Mouse (Mus musculus) megakaryocyte, embryonic 14.5 days (primary cell): ENCODE measurements around the gene Rarg. TPM values are rescaled to one million over a fixed set of nuclear protein-coding genes. Genes with fewer than 3 reads are reported as not detected.

Experiments
- H3K27me3 ChIP-seq: replicated peaks from 2 replicates; pipeline ENCODE3; 2012; ENCODE audit warnings: inconsistent platforms
- H3K36me3 ChIP-seq: replicated peaks from 2 replicates; pipeline ENCODE3; 2012; ENCODE audit warnings: low read length, inconsistent platforms, mixed read lengths
- H3K4me1 ChIP-seq: 2 replicates; pipeline ENCODE4 v1.6.1; 2012; ENCODE audit warnings: inconsistent platforms
- H3K4me3 ChIP-seq: replicated peaks from 2 replicates; pipeline ENCODE3; 2012; ENCODE audit warnings: moderate library complexity, mild to moderate bottlenecking, inconsistent platforms
- H3K9me3 ChIP-seq: 2 replicates; pipeline ENCODE4 v1.6.1; 2012; ENCODE audit warnings: inconsistent platforms
- FLI1 ChIP-seq: IDR thresholded peaks from 2 replicates; pipeline ENCODE4 v1.6.1; 2012; ENCODE audit warnings: low read length, inconsistent platforms, mixed read lengths
- GATA1 ChIP-seq: IDR thresholded peaks from 3 replicates; pipeline ENCODE4 v1.6.1; 2012; ENCODE audit warnings: mixed read lengths, low read length, inconsistent platforms, borderline replicate concordance
- polyA plus RNA-seq: library from polyadenylated mRNA; stranded (reverse); fragments of >175 nt; gene quantifications from 2 replicates; pipeline ENCODE4 v1.2.3, GENCODE M21; 2012; ENCODE audit warnings: low replicate concordance; ENCODE audit not compliant: insufficient read depth

Rarg gene
- polyA plus RNA-seq, 1 experiment, result 69.9 TPM

DNA sequence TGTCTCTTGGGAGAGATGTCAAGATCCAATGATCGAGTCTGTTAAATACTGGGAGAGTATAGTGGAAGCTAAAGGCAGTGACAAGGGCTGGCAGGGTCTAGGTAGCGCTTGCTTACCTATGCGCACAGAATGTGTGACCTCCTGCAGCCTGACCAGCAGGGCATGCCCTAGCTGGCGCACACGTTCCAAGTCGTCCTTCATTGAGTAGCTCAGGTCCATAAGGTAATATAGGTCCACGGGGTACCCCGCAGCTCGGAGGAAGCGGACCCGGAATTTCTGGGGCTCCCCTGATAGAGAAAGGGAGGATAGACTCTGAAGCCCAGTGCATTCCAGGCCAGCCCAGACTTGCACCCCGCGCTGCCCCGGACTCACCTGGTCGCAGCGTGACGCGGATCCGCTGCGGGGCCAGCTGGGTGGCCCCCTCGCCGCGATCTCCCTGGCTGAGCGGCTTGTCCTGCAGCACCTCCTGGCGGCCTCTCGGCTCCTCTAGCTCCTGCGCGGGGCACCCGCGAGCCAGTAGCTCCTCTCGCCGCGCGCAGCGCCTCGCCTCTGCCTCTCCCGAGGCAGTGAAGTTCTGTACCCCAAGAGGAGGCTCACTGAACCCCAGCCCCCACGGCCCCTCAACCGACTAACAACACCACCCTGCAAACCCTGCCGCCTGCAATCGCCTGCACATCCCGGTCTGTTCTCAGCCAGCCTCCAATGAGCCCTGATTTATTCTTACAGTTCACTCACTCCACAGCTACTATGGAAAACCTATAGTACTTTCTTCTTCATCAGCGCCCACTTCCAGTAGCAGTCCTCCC is 32.9 kb downstream of the Rarg start:
- peak overlapping the region; percentile 90 for H3K4me3 ChIP-seq
- H3K9me3 ChIP-seq, result peaks cover 4% of the 10 kb centered on the region
- H3K36me3 ChIP-seq, result peaks cover 3% of the 10 kb centered on the region
- TF ChIP-seq GATA1 (no peak), FLI1 (no peak)
- H3K4me1 ChIP-seq, result peaks cover 29% of the 10 kb centered on the region
- peaks cover 39% of the 10 kb centered on the region for H3K27me3 ChIP-seq

DNA sequence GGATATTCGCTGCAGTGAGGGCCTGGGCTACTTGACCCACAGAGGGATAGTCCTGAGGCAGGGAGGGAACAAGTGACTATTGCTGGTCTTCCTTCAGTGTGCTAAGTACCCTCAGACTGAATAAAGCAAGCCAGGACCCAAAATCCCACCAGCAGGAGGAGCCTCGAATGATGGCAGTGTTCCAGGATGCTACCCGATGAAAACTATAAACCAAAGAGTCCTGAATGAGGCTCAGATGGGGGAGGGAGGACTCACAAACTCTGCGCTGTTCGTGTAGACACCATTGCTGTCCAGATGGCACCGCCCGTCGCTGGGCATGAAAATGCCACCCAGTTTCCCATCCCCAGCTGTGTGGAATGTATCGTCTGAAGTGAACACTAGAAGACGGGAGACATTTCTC is 34.9 kb downstream of the Rarg start:
- no peak for TF ChIP-seq GATA1
- TF ChIP-seq FLI1, result no peak
- H3K4me3 ChIP-seq, result no peak overlapping the region
- peaks cover 24% of the 10 kb centered on the region for H3K4me1 ChIP-seq
- H3K27me3 ChIP-seq, result peaks cover 32% of the 10 kb centered on the region
- H3K36me3 ChIP-seq, result peaks cover 8% of the 10 kb centered on the region
- H3K9me3 ChIP-seq, result peaks cover 4% of the 10 kb centered on the region

DNA sequence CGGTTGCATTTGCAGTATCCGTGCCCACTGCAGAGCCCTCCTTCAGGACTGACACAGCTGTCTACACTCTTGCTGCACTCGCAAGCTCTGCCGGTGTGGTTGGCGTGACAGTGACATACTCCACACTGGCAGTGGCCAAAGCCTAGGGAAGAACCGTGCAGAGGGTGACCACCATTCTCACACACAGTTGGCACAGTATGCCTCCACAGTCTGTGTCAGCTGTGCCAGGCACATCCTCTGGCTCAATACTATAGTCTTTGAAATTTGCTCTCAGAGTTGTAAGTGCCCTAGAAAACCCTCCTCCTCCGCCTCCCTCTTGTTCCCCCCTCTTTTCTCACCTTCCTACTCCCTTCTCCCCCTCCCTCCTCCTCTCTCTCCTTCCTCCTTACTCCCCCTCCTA is 40.0 kb downstream of the Rarg start:
- no peak overlapping the region for H3K4me3 ChIP-seq

DNA sequence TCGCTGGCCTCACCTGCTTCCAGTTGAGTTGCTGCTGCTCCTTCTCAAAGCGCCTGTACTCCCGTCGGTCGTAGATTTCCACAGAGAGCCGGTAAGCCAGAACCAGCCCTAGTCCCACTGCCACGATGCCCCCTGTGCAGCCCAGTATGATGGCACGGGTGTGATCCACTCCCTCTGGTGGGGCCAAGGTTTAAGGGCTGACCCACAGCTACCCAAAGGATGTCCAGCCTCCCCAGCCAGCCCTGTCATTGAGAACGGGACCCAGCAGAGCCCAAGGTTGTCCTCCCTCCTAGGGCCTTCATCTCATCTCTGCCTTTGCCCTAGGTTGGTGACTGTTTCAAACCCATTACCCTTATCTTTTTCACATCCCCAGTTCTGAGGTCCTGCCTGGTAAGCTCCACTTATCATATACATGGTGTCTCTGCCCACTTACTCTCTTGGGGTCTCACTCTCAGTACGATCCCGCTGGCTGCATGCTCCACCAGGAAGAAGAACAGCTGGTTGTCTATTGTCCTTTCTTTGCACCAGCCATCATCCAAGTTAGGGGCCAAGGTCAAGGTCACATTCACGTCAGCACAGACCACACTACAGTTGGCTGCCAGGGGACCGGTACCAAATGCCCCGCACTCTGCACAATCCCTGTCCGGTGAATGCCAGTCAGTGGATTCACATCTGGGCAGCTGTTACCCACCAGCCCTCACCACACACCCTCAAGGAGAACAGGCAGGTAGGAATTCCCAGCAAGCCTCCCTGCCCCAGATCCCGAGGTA is 40.7 kb downstream of the Rarg start:
- H3K9me3 ChIP-seq, result no peaks in the 10 kb centered on the region
- peaks cover 5% of the 10 kb centered on the region for H3K27me3 ChIP-seq
- H3K4me3 ChIP-seq, result no peak overlapping the region
- H3K4me1 ChIP-seq, result peaks cover 14% of the 10 kb centered on the region
- TF ChIP-seq GATA1 (no peak), FLI1 (no peak)
- H3K36me3 ChIP-seq, result peaks cover 61% of the 10 kb centered on the region

More for the DNA sequence above, 40.0 kb downstream of the Rarg start:
- H3K9me3 ChIP-seq, result no peaks in the 10 kb centered on the region
- H3K4me1 ChIP-seq, result peaks cover 12% of the 10 kb centered on the region
- H3K27me3 ChIP-seq, result peaks cover 11% of the 10 kb centered on the region
- H3K36me3 ChIP-seq, result peaks cover 55% of the 10 kb centered on the region
- TF ChIP-seq FLI1 (no peak), GATA1 (no peak)

DNA sequence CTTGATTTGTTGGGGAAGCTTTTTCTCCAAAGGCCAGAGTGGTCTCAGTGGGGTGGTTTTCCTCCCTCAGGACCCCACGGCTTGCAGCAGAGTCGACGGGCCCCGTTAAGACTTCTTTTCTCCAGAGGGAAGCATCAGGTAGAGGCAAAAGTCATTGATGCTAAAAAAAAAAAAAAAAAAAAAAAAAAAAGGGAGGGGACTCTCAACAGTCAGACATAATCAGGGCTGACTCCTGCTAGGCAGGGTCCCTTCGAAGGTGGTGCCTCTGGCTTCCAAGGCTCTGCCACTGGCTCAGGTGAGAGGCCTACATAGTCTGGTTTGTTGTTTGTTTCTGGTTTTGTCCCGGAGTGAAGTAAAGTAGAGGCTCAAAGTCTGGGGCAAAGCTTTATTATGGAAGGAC is 41.7 kb downstream of the Rarg start:
- Histone ChIP-seq H3K36me3 (peaks cover 67% of the 10 kb centered on the region), H3K27me3 (peaks cover 5% of the 10 kb centered on the region)
- TF ChIP-seq GATA1, result no peak
- TF ChIP-seq FLI1, result no peak

DNA sequence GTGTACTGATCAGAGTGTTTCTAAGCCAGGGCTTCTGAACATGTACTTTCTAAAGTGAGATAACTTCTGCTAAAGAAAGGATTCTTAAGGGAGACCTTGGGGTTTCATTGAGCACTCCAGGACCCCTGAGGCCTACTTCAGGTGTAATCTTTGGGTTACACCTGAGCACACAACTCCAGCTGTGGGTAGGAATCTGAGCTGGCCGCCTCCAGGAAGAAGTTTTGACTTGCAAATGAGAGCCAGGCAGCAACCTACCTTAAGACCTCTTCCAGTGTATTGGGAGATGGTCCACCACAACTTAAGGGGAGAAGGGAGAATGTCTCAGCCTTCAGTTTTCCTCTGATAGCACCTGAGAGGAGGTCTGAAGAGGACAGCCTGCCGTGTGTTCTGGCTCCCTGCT is 43.2 kb downstream of the Rarg start:
- Histone ChIP-seq H3K9me3 (no peaks in the 10 kb centered on the region), H3K27me3 (peaks cover 5% of the 10 kb centered on the region), H3K4me1 (peaks cover 23% of the 10 kb centered on the region), H3K36me3 (peaks cover 80% of the 10 kb centered on the region), H3K4me3 (no peak overlapping the region)
- TF ChIP-seq GATA1, result no peak

More for the DNA sequence above, 41.7 kb downstream of the Rarg start:
- Histone ChIP-seq H3K9me3 (no peaks in the 10 kb centered on the region), H3K4me3 (no peak overlapping the region), H3K4me1 (peaks cover 18% of the 10 kb centered on the region)

DNA sequence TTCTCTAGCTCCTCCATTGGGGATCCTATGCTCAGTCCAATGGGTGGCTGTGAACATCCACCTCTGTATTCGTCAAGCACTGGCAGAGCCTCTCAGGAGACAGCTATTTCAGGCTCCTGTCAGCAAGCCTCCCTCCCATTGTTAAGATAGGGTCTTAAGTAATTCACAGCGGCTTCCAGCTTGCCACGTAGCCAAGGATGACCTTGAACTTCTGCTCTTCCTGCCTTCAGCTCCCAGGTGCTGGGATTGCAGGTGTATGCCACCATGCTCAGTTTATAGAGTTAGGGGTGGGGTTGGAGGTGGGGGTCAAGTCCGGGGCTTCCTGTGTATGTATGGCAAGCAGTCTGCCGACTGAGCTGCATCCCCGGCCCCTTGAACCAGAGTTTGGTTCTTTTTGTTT is 45.4 kb downstream of the Rarg start:
- no peaks in the 10 kb centered on the region for H3K9me3 ChIP-seq
- H3K4me3 ChIP-seq, result no peak overlapping the region
- no peaks in the 10 kb centered on the region for H3K27me3 ChIP-seq
- H3K4me1 ChIP-seq, result peaks cover 39% of the 10 kb centered on the region
- peaks cover 92% of the 10 kb centered on the region for H3K36me3 ChIP-seq
- TF ChIP-seq GATA1 (no peak), FLI1 (no peak)

DNA sequence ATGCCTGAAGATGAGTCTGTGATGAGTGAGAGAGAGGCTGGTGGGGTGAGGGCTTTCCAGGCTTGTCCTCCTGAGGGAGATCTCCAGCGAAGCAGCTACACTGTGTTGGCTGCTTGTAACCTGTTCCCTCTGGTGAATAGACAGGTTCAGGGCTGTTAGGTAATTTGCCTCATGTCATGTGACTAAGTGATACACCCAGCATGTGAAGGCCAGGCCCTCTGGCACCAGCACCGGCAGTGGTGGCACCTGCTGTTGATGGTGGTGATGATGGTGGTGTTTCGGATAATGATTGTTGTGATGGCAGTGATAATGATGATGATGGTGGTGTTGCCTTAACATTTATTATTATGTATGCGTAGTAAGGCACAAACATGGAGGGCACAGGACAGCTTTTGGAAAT is 46.5 kb downstream of the Rarg start:
- H3K27me3 ChIP-seq, result no peaks in the 10 kb centered on the region
- no peaks in the 10 kb centered on the region for H3K9me3 ChIP-seq
- H3K36me3 ChIP-seq, result peaks cover 91% of the 10 kb centered on the region
- peaks cover 43% of the 10 kb centered on the region for H3K4me1 ChIP-seq
- no peak overlapping the region for H3K4me3 ChIP-seq
- TF ChIP-seq GATA1 (no peak), FLI1 (no peak)

DNA sequence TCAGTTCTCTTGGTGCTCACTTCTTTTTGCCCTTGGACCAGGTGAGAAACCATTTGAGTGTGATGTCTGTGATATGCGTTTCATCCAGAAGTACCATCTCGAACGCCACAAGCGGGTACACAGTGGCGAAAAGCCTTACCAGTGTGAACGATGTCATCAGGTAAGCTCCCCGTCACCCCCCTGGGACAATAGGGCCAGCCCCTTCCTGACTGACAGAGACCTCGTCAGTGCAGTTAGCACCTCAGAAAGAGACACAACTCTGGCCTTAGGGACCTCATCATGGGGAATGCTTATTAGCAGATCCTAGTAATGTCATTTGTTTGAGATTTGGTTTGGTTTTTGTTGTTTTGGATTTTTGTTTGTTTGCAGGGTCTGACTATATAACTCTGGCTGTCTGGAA is 48.2 kb downstream of the Rarg start:
- H3K9me3 ChIP-seq, result no peaks in the 10 kb centered on the region
- no peak for TF ChIP-seq FLI1
- peaks cover 91% of the 10 kb centered on the region for H3K36me3 ChIP-seq
- H3K4me3 ChIP-seq, result no peak overlapping the region
- peaks cover 60% of the 10 kb centered on the region for H3K4me1 ChIP-seq
- H3K27me3 ChIP-seq, result no peaks in the 10 kb centered on the region

DNA sequence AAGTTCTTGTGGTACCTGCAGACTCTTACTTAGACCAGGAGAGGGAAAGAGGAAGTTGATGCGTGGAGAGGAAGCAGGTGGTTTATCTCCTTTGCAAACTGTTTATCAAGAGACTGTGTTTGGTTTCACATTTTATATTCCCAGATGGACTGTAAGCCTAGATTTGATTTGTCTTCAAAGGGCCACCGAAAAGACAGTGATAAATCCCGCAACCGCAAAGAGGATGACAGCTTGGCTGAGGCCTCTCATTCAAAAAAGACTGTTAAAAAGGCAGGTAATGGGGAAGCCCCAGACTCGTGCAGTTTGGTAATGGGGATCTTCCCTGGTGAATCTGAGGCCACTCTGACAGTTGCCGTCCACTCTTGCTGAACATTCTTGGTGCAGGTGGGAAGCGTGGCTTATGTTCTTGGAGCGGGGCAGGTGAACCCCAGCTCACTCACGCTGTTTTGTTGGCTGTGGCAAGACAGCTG is 49.2 kb downstream of the Rarg start:
- Histone ChIP-seq H3K27me3 (no peaks in the 10 kb centered on the region), H3K4me3 (no peak overlapping the region), H3K9me3 (no peaks in the 10 kb centered on the region), H3K36me3 (peaks cover 81% of the 10 kb centered on the region), H3K4me1 (peaks cover 57% of the 10 kb centered on the region)
- TF ChIP-seq GATA1, result no peak
- no peak for TF ChIP-seq FLI1
